Mouse (Mus musculus) neural tube, embryonic 14.5 days (tissue): ENCODE measurements at regions not wholly inside any gene's neighbourhood (a gene's known extent, or its start where the extent isn't known, plus 50 kb on each side); places are given as distances from the start of the nearest gene placed in this dataset.

Experiments used
- ATAC-seq: fragments of 200-750 bp; cut with Nextera tagmentation; 2 replicates; pipeline ENCODE4 v1.8.0; 2017; ENCODE audit warnings: low read depth, mild to moderate bottlenecking, moderate TSS enrichment, moderate library complexity
- H3K27ac ChIP-seq: fragments of 300-500 bp; sonication (generic); 2 replicates; pipeline ENCODE4 v1.5.1; 2014; ENCODE audit warnings: low read depth, mild to moderate bottlenecking, control low read depth, low read length, moderate library complexity, mixed read lengths
- H3K27me3 ChIP-seq: fragments of 300-500 bp; sonication (generic); 2 replicates; pipeline ENCODE4 v1.6.1; 2014; ENCODE audit warnings: low read length; ENCODE audit not compliant: control insufficient read depth, insufficient read depth
- H3K36me3 ChIP-seq: fragments of 300-500 bp; sonication (generic); 2 replicates; pipeline ENCODE4 v1.6.1; 2014; ENCODE audit warnings: low read length, mixed read lengths; ENCODE audit not compliant: control insufficient read depth, insufficient read depth
- H3K4me1 ChIP-seq: fragments of 300-500 bp; sonication (generic); 2 replicates; pipeline ENCODE4 v1.6.1; 2014; ENCODE audit warnings: low read length; ENCODE audit not compliant: control insufficient read depth, insufficient read depth
- H3K4me2 ChIP-seq: fragments of 300-500 bp; sonication (generic); 2 replicates; pipeline ENCODE4 v1.6.1; 2014; ENCODE audit warnings: mild to moderate bottlenecking, low read depth, low read length, control low read depth
- H3K4me3 ChIP-seq: fragments of 300-500 bp; sonication (generic); 2 replicates; pipeline ENCODE4 v1.5.1; 2014; ENCODE audit warnings: low read depth, low read length, control low read depth, mixed read lengths
- H3K9ac ChIP-seq: fragments of 300-500 bp; sonication (generic); replicated peaks from 2 replicates; pipeline ENCODE4 v1.6.1; 2014; ENCODE audit warnings: low read depth, mild to moderate bottlenecking, control low read depth, low read length, mixed read lengths
- H3K9me3 ChIP-seq: fragments of 300-500 bp; sonication (generic); 2 replicates; pipeline ENCODE4 v1.6.1; 2016; ENCODE audit warnings: low read length; ENCODE audit not compliant: control insufficient read depth
- WGBS: fragments of 180-500 bp; shearing (Covaris S2); extraction: QIAGEN DNeasy Blood & Tissue Kit; methylation state at CpG from one replicate; pipeline ENCODE4 v1.1.7; 2014; 5-methylcytosine and 5-hydroxymethylcytosine counted together

GRCm38 (mm10) chr13:37290636-37291035 is 54.4 kb upstream of the Ly86 start:
- no peaks in the 10 kb centered on the region; the same call in 1 of the 2 replicates for H3K9me3 ChIP-seq

GRCm38 (mm10) chr13:37288993-37289392 is 56.0 kb upstream of the Ly86 start:
- H3K4me2 ChIP-seq = no peak overlapping the region
- H3K9me3 ChIP-seq = no peaks in the 10 kb centered on the region; the same call in 1 of the 2 replicates
- no peak overlapping the region for H3K27ac ChIP-seq
- no peaks in the 10 kb centered on the region for H3K36me3 ChIP-seq
- no peaks in the 10 kb centered on the region for H3K4me1 ChIP-seq
- no peak overlapping the region for H3K9ac ChIP-seq
- ATAC-seq = no peak
- no peak overlapping the region for H3K4me3 ChIP-seq
- 69% methylated on average over 1 of the region's 1 CpGs for WGBS
- H3K27me3 ChIP-seq = no peaks in the 10 kb centered on the region

More at GRCm38 (mm10) chr13:37290636-37291035, 54.4 kb upstream of the Ly86 start:
- Histone ChIP-seq H3K27me3 (no peaks in the 10 kb centered on the region), H3K4me1 (no peaks in the 10 kb centered on the region), H3K9ac (no peak overlapping the region), H3K36me3 (no peaks in the 10 kb centered on the region), H3K4me3 (no peak overlapping the region), H3K4me2 (no peak overlapping the region), H3K27ac (no peak overlapping the region)
- WGBS = 39% methylated on average over 2 of the region's 2 CpGs
- ATAC-seq = no peak

- no peak overlapping the region for H3K27ac ChIP-seq
- no peaks in the 10 kb centered on the region for H3K27me3 ChIP-seq
- no peak overlapping the region for H3K4me3 ChIP-seq
- WGBS = 91% methylated on average over 5 of the region's 5 CpGs
- no peak overlapping the region for H3K4me2 ChIP-seq
- H3K4me1 ChIP-seq = no peaks in the 10 kb centered on the region
- ATAC-seq = no peak
- H3K9me3 ChIP-seq = no peaks in the 10 kb centered on the region
- no peaks in the 10 kb centered on the region for H3K36me3 ChIP-seq
- no peak overlapping the region for H3K9ac ChIP-seq
These were observed 62.5 kb upstream of the Ly86 start for GRCm38 (mm10) chr13:37282515-37282914.

- no peak overlapping the region for H3K27ac ChIP-seq
- no peak for ATAC-seq
- H3K4me2 ChIP-seq = no peak overlapping the region
- H3K36me3 ChIP-seq = no peaks in the 10 kb centered on the region
- 90% methylated on average over 8 of the region's 8 CpGs for WGBS
- no peaks in the 10 kb centered on the region for H3K4me1 ChIP-seq
- no peaks in the 10 kb centered on the region for H3K9me3 ChIP-seq
- no peaks in the 10 kb centered on the region for H3K27me3 ChIP-seq
- no peak overlapping the region for H3K9ac ChIP-seq
- no peak overlapping the region for H3K4me3 ChIP-seq
These were observed 65.8 kb upstream of the Ly86 start for GRCm38 (mm10) chr13:37279078-37279789.

GRCm38 (mm10) chr13:37249581-37250461 is 95.2 kb upstream of the Ly86 start:
- 66% methylated on average over 14 of the region's 14 CpGs for WGBS

GRCm38 (mm10) chr13:37248741-37249140 is 96.3 kb upstream of the Ly86 start:
- Histone ChIP-seq H3K9me3 (no peaks in the 10 kb centered on the region), H3K9ac (no peak overlapping the region), H3K4me2 (no peak overlapping the region), H3K36me3 (no peaks in the 10 kb centered on the region), H3K27me3 (no peaks in the 10 kb centered on the region), H3K4me1 (no peaks in the 10 kb centered on the region), H3K27ac (no peak overlapping the region), H3K4me3 (no peak overlapping the region)
- no peak for ATAC-seq
- WGBS = 89% methylated on average over 1 of the region's 1 CpGs

More at GRCm38 (mm10) chr13:37249581-37250461, 95.2 kb upstream of the Ly86 start:
- H3K4me2 ChIP-seq = no peak overlapping the region
- no peaks in the 10 kb centered on the region for H3K27me3 ChIP-seq
- H3K36me3 ChIP-seq = no peaks in the 10 kb centered on the region
- H3K9ac ChIP-seq = no peak overlapping the region
- H3K27ac ChIP-seq = no peak overlapping the region
- no peaks in the 10 kb centered on the region for H3K9me3 ChIP-seq
- ATAC-seq = no peak
- no peak overlapping the region for H3K4me3 ChIP-seq
- H3K4me1 ChIP-seq = no peaks in the 10 kb centered on the region

- ATAC-seq = no peak
- H3K4me3 ChIP-seq = no peak overlapping the region
- no peaks in the 10 kb centered on the region for H3K36me3 ChIP-seq
- no peaks in the 10 kb centered on the region for H3K4me1 ChIP-seq
- H3K9ac ChIP-seq = no peak overlapping the region
- no peak overlapping the region for H3K27ac ChIP-seq
- no peak overlapping the region for H3K4me2 ChIP-seq
- no peaks in the 10 kb centered on the region for H3K27me3 ChIP-seq
- 85% methylated on average over 5 of the region's 5 CpGs for WGBS
- H3K9me3 ChIP-seq = no peaks in the 10 kb centered on the region
These were observed 105.0 kb upstream of the Ly86 start for GRCm38 (mm10) chr13:37240048-37240447.

GRCm38 (mm10) chr13:37237285-37237684 is 107.7 kb upstream of the Ly86 start:
- 91% methylated on average over 3 of the region's 3 CpGs for WGBS
- H3K9ac ChIP-seq = no peak overlapping the region
- ATAC-seq = no peak
- no peaks in the 10 kb centered on the region for H3K9me3 ChIP-seq
- H3K4me2 ChIP-seq = no peak overlapping the region
- H3K27ac ChIP-seq = no peak overlapping the region
- H3K4me1 ChIP-seq = no peaks in the 10 kb centered on the region
- H3K27me3 ChIP-seq = no peaks in the 10 kb centered on the region
- H3K4me3 ChIP-seq = no peak overlapping the region
- no peaks in the 10 kb centered on the region for H3K36me3 ChIP-seq

GRCm38 (mm10) chr13:37225834-37226233 is 119.2 kb upstream of the Ly86 start:
- Histone ChIP-seq H3K4me3 (no peak overlapping the region), H3K9ac (no peak overlapping the region), H3K4me2 (no peak overlapping the region), H3K27me3 (no peaks in the 10 kb centered on the region), H3K4me1 (no peaks in the 10 kb centered on the region), H3K9me3 (no peaks in the 10 kb centered on the region), H3K27ac (no peak overlapping the region), H3K36me3 (no peaks in the 10 kb centered on the region)
- no peak for ATAC-seq
- WGBS = 90% methylated on average over 1 of the region's 1 CpGs
